Mouse (Mus musculus) C2C12 (cell line): ENCODE data around the gene Sycp2.

Experiments
- CTCF ChIP-seq: IDR thresholded peaks from one replicate; pipeline ENCODE4 v1.5.1; 2011; ENCODE audit not compliant: control insufficient read depth, insufficient read depth, insufficient read length
- MAX ChIP-seq: IDR thresholded peaks from one replicate; pipeline ENCODE4 v1.6.1; 2011; ENCODE audit warnings: mild to moderate bottlenecking, control low read depth

- no peak for TF ChIP-seq CTCF
- no peak for TF ChIP-seq MAX
Measured at GRCm38 (mm10) chr2:178416427-178416826, 8.9 kb upstream of the Sycp2 start.
